Comparison of ENCODE assay signal across 17 mouse cellular contexts in genomic region chr10:125358479-125358878, GRCm38 (mm10).
"Had no signal": no experiment of that assay in that cellular context is flagged by ENCODE, and none has a peak within 500 bp of the region (broad histone marks: within the 10 kb centered on the region; RNA-seq: fewer than 3 reads in every experiment).

No protein-coding gene starts in this region.

- DNase-seq: left cerebral cortex, postnatal 4 days; liver; liver, embryonic 13.5 days; liver, postnatal 0 days; lung, adult 18-20 months; lung, adult 2 months; lung, embryonic 14.5 days; lung, postnatal 10 days; lung, postnatal 14 days; lung, postnatal 36 days; lung, postnatal 4 days; midbrain, embryonic 14.5 days had no signal

- ATAC-seq: liver, embryonic 12.5 days; liver, postnatal 0 days; lung, postnatal 0 days; midbrain, embryonic 13.5 days; midbrain, embryonic 15.5 days; midbrain, embryonic 16.5 days had no signal
